Mouse (Mus musculus) Patski (cell line): Measurements from ENCODE around the gene Tbc1d23. TPM values are rescaled to one million over a fixed set of nuclear protein-coding genes. Genes with fewer than 3 reads are reported as not detected.

ENCODE experiments used
- ATAC-seq: fragments of 100-300 bp; one replicate; pipeline ENCODE4 v1.8.0; 2021
- CTCF ChIA-PET: fragments of 350-600 bp; sonication (Branson Sonifier 250); formaldehyde crosslinking; loops from one replicate; lab custom pipeline; 2022; ENCODE audit warnings: inconsistent platforms; lab: Charles Lee
- POLR2A ChIA-PET: fragments of 350-600 bp; sonication (Branson Sonifier 250); formaldehyde crosslinking; loops from one replicate; lab custom pipeline; 2022; ENCODE audit warnings: antibody characterized with exemption, inconsistent platforms; lab: Charles Lee
- DNase-seq: peaks from one replicate; pipeline ENCODE4 v3.0.0-alpha.2; 2011; ENCODE audit warnings: low read depth, low spot score
- H3K27me3 ChIP-seq: fragments of 371-371 bp; one replicate; pipeline ENCODE4 v1.5.1; 2021
- CTCF ChIP-seq: fragments of 100-300 bp; IDR thresholded peaks from one replicate; pipeline ENCODE4 v1.5.1; 2021
- in situ Hi-C: fragments of 300-500 bp; cut with MboI; formaldehyde crosslinking; loops from 3 replicates; pipeline ENCODE4 v1.11.1; 2018; ENCODE audit warnings: low pct_unique_long_range_greater_than_20kb, mixed read lengths
- polyA plus RNA-seq: library from polyadenylated mRNA; unstranded; gene quantifications from one replicate; pipeline ENCODE4 v1.2.3, GENCODE M21; 2021

The Tbc1d23 gene
- polyA plus RNA-seq, 1 experiment from 2014 or later = 38.6 TPM

GRCm38 (mm10) chr16:57144741-57145140, 86.6 kb downstream of the Tbc1d23 start:
- DNase-seq (no peak), ATAC-seq (no peak)
- in situ Hi-C loops = no loop called here
- CTCF ChIA-PET = no interaction called here
- no peak for TF ChIP-seq CTCF
- POLR2A ChIA-PET = no interaction called here
- H3K27me3 ChIP-seq = no peaks in the 10 kb centered on the region

DNA sequence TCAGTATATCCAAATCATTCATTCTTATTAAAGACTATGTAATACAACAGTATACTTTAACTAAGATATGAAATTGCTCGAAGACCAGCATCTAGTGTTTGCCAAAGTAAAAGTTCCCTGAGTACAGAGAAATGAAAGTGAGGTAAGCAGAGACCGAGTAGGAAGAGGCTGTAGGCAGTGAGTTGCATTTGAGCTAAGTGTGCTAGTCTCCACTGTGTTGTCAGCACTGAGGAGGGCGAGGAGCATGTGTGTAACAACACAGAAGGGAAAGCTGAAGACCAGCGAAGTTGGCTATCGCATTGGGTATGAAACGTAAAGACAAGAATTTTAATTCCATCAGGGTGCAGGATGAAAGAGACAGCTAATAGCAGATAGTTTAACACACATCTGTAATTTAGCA, 97.7 kb downstream of the Tbc1d23 start:
- DNase-seq = no peak
- in situ Hi-C loops = no loop called here
- ATAC-seq = no peak
- TF ChIP-seq CTCF = no peak
- ChIA-PET POLR2A (no interaction called here), CTCF (interaction anchor here (0.8 kb wide), 1 partner anchor 13 kb away, joined by 4 read pairs; no protein-coding TSS in a partner anchor)
- no peaks in the 10 kb centered on the region for H3K27me3 ChIP-seq

GRCm38 (mm10) chr16:57132326-57132725, 99.0 kb downstream of the Tbc1d23 start:
- ATAC-seq = no peak
- POLR2A ChIA-PET = no interaction called here
- no peaks in the 10 kb centered on the region for H3K27me3 ChIP-seq

GRCm38 (mm10) chr16:57131544-57131943, 99.8 kb downstream of the Tbc1d23 start:
- no peak for ATAC-seq
- POLR2A ChIA-PET = no interaction called here
- in situ Hi-C loops = no loop called here

More at GRCm38 (mm10) chr16:57132326-57132725, 99.0 kb downstream of the Tbc1d23 start:
- CTCF ChIA-PET = no interaction called here
- DNase-seq = no peak
- TF ChIP-seq CTCF = no peak
- in situ Hi-C loops = no loop called here

DNA sequence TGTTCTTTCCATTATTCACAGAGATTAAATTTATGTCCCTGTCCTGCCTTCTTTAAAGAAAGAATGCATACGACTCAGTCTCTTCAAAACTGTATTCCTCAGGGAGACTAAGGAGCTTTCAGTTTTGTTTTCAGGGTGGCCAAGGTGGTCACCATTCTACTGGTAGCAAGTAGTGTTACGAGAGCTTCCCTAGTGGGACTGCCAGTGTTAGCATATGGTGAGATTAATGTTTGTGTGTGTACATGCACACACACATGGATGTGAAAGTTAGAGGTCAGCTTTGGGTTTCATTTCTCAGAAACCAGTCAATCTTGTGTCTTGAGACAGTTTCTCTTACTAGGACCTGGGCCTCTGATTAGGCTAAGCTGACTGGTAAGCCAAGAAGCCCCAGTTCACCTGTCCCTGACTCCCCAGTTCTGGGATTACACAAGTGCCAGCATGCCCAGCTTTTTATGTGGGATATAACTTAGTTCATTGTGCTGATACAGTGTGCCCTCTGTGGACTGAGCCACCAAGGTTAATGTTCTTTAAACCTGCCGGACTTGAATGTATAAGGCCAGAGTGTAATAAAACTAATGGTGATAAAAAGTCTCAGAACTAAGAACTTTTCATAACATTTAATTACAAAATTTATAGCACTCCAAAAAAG, 100.4 kb downstream of the Tbc1d23 start:
- TF ChIP-seq CTCF = no peak
- ChIA-PET POLR2A (no interaction called here), CTCF (interaction anchor here (0.8 to 1.0 kb wide), 3 partner anchors 10 to 22 kb away, joined by 3 read pairs; no protein-coding TSS in a partner anchor)
- H3K27me3 ChIP-seq = no peaks in the 10 kb centered on the region
- ATAC-seq (no peak), DNase-seq (no peak)
- in situ Hi-C loops = no loop called here

More at GRCm38 (mm10) chr16:57131544-57131943, 99.8 kb downstream of the Tbc1d23 start:
- TF ChIP-seq CTCF = no peak
- no peak for DNase-seq
- CTCF ChIA-PET = no interaction called here
- no peaks in the 10 kb centered on the region for H3K27me3 ChIP-seq

DNA sequence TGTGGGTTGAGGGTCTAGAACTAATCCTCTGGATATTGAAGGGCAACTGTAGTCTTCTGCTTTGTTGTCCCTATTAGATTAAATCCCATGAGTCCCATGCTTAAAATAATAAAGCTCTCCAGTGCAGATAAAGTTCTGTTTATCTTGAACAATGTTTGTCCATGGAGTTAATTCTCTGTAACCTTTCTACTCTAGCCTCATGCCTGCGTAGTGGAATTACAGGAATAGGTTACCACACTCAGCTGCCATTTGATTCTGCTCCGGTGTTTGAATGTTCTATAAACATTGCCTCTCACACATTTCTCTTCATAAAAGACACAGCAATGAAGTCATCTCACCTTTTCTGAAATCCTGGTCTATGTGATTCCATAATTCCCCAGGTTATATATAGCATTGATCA, 103.5 kb downstream of the Tbc1d23 start:
- in situ Hi-C loops = loop anchor here (10.0 kb wide), 1 partner anchor 467 kb away; no protein-coding TSS in a partner anchor
- CTCF ChIA-PET = interaction anchor here (0.7 to 0.9 kb wide), 2 partner anchors 39 to 50 kb away, joined by 3 to 4 read pairs; partner anchors contain the start of gene Nit2
- POLR2A ChIA-PET = no interaction called here
- no peaks in the 10 kb centered on the region for H3K27me3 ChIP-seq
- DNase-seq (no peak), ATAC-seq (no peak)
- TF ChIP-seq CTCF = no peak

- no peaks in the 10 kb centered on the region for H3K27me3 ChIP-seq
- ChIA-PET POLR2A (no interaction called here), CTCF (no interaction called here)
- ATAC-seq (no peak), DNase-seq (no peak)
- in situ Hi-C loops = loop anchor here (10.0 kb wide), 1 partner anchor 469 kb away; no protein-coding TSS in a partner anchor
- TF ChIP-seq CTCF = no peak
These were observed 105.0 kb downstream of the Tbc1d23 start for GRCm38 (mm10) chr16:57126268-57126667.

GRCm38 (mm10) chr16:57122682-57123445, 108.4 kb downstream of the Tbc1d23 start:
- ChIA-PET POLR2A (interaction anchor here (0.6 to 1.2 kb wide), 2 partner anchors 39 to 48 kb away, joined by 3 read pairs; no protein-coding TSS in a partner anchor), CTCF (interaction anchor here (1.7 kb wide), 1 partner anchor 44 kb away, joined by 5 read pairs; the partner anchor contains the start of gene Nit2)
- H3K27me3 ChIP-seq = peaks cover 10% of the 10 kb centered on the region
- ATAC-seq (no peak), DNase-seq (no peak)
- TF ChIP-seq CTCF = no peak
- in situ Hi-C loops = loop anchor here (5.0 to 10.0 kb wide), 2 partner anchors 44 to 472 kb away; partner anchors contain the start of gene Nit2

DNA sequence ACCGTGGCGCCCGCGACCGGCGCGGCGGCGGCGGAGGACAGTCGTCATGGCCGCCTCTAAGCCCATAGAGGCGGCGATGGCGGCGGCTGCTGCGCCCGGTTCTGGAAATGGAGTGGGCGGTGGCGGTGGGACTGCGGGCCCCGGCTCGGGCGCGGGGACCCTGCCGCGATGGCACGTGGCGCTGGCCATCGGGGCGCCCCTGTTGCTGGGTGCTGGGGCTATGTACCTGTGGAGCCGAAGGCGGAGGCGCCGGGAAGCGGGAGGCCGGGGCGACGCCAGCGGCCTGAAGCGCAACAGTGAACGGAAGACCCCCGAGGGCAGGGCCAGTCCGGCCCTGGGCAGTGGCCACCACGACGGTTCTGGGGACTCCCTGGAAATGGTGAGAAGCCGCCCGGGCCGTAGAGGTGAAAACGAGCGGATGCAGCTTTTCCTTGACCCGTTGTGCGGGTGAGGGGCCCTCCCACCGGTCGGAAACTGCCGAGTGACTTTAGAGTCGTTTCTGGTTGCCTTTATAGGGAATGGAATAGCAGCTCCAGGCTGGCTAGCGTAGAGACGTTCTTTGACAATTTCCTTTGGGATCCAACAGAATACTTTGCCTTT, 109.4 kb downstream of the Tbc1d23 start:
- no peak for DNase-seq
- peaks cover 13% of the 10 kb centered on the region for H3K27me3 ChIP-seq
- peak; percentile 10 for ATAC-seq
- in situ Hi-C loops = loop anchor here (5.0 to 10.0 kb wide), 2 partner anchors 45 to 473 kb away; partner anchors contain the start of gene Nit2
- ChIA-PET CTCF (interaction anchor here (1.7 kb wide), 1 partner anchor 45 kb away, joined by 5 read pairs; the partner anchor contains the start of gene Nit2), POLR2A (interaction anchor here (1.2 kb wide), 1 partner anchor 40 kb away, joined by 3 read pairs; no protein-coding TSS in a partner anchor)
- no peak for TF ChIP-seq CTCF
